Mouse (Mus musculus) G1E (cell line): ENCODE data around the gene Fbll1. TPM values are rescaled to one million over a fixed set of nuclear protein-coding genes. Genes with fewer than 3 reads are reported as not detected.
"Not testable (repeated sequence)": the region's sequence is repeated elsewhere in the genome, so short reads cannot be mapped to it uniquely, and the experiment has no call there.

ENCODE experiments used
- ATAC-seq: 2 replicates; pipeline ENCODE4 v1.8.0; 2016; ENCODE audit warnings: mild to moderate bottlenecking; ENCODE audit not compliant: insufficient number of reproducible peaks, poor library complexity, low FRiP score, severe bottlenecking; ENCODE audit errors: extremely low read depth
- DNase-seq: peaks from one replicate; pipeline ENCODE4 v3.0.0; 2012; ENCODE audit warnings: low spot score
- H3K27me3 ChIP-seq: 2 replicates; pipeline ENCODE4 v1.6.1; 2012; ENCODE audit warnings: mild to moderate bottlenecking, low read length, inconsistent platforms; ENCODE audit not compliant: insufficient read depth
- H3K36me3 ChIP-seq: replicated peaks from 2 replicates; pipeline ENCODE3; 2012; ENCODE audit warnings: mild to moderate bottlenecking, inconsistent platforms
- H3K4me1 ChIP-seq: 2 replicates; pipeline ENCODE4 v1.6.1; 2012; ENCODE audit warnings: low read depth, low read length, inconsistent platforms, mixed read lengths; ENCODE audit not compliant: insufficient read depth
- H3K4me3 ChIP-seq: 2 replicates; pipeline ENCODE4 v1.5.1; 2012; ENCODE audit warnings: low read depth, mild to moderate bottlenecking, inconsistent platforms, low read length, moderate library complexity, mixed read lengths
- H3K9me3 ChIP-seq: replicated peaks from 2 replicates; pipeline ENCODE4 v1.6.1; 2012; ENCODE audit warnings: inconsistent platforms
- CTCF ChIP-seq: IDR thresholded peaks from 2 replicates; pipeline ENCODE4 v1.5.1; 2012; ENCODE audit warnings: low read depth, low read length, inconsistent platforms, mixed read lengths
- GATA1 ChIP-seq: IDR thresholded peaks from 2 replicates; pipeline ENCODE4 v1.6.1; 2012; ENCODE audit warnings: borderline replicate concordance, low read length, inconsistent platforms, mixed read lengths
- GATA2 ChIP-seq: IDR thresholded peaks from 2 replicates; pipeline ENCODE4 v1.6.1; 2012; ENCODE audit warnings: low read depth, low read length, inconsistent platforms, borderline replicate concordance
- POLR2AphosphoS5 ChIP-seq: IDR thresholded peaks from 2 replicates; pipeline ENCODE4 v1.6.1; 2012; ENCODE audit warnings: low read depth, low read length, inconsistent platforms; ENCODE audit not compliant: insufficient replicate concordance
- TAL1 ChIP-seq: conservative IDR thresholded peaks from 2 replicates; pipeline ENCODE4 v1.6.1; 2012; ENCODE audit warnings: low read depth, low read length, inconsistent platforms, mixed read lengths
- polyA plus RNA-seq: library from polyadenylated mRNA; stranded (reverse); fragments of >175 nt; gene quantifications from 2 replicates; pipeline ENCODE4 v1.2.3, GENCODE M21; 2012
- total RNA-seq, 2 experiments: library from RNA; stranded (forward) in 1 of 2; stranded (reverse) in 1 of 2; fragments of 200-1000 nt in 1 of 2; fragments of >200 nt in 1 of 2; fragmentation: Nextera tagmentation in 1 of 2; gene quantifications; 2 replicates each; pipeline ENCODE4 v1.2.3; 2014 to 2017

Fbll1 gene
- total and polyA plus RNA-seq, 3 experiments, result 0.11 TPM; not detected in 2

- Histone ChIP-seq H3K27me3 (no peaks in the 10 kb centered on the region), H3K4me3 (no peak overlapping the region), H3K9me3 (no peaks in the 10 kb centered on the region), H3K36me3 (peaks cover 99% of the 10 kb centered on the region), H3K4me1 (no peaks in the 10 kb centered on the region)
- ATAC-seq (no peak), DNase-seq (no peak)
- TF ChIP-seq CTCF (no peak), POLR2AphosphoS5 (no peak), TAL1 (no peak), GATA1 (no peak), GATA2 (no peak)
Observed at GRCm38 (mm10) chr11:35811458-35811857, 12.8 kb upstream of the Fbll1 start.

- H3K4me1 ChIP-seq, result no peaks in the 10 kb centered on the region
- peaks cover 14% of the 10 kb centered on the region for H3K9me3 ChIP-seq
- no peak for TF ChIP-seq GATA1
- no peak for TF ChIP-seq CTCF
- TF ChIP-seq GATA2, result no peak
- TF ChIP-seq POLR2AphosphoS5, result no peak
- TF ChIP-seq TAL1, result no peak
- no peak for ATAC-seq
- peaks cover 8% of the 10 kb centered on the region for H3K27me3 ChIP-seq
- DNase-seq, result no peak
- no peak overlapping the region for H3K4me3 ChIP-seq
- peaks cover 12% of the 10 kb centered on the region for H3K36me3 ChIP-seq
Observed at GRCm38 (mm10) chr11:35801332-35801731, 2.6 kb upstream of the Fbll1 start.

DNA sequence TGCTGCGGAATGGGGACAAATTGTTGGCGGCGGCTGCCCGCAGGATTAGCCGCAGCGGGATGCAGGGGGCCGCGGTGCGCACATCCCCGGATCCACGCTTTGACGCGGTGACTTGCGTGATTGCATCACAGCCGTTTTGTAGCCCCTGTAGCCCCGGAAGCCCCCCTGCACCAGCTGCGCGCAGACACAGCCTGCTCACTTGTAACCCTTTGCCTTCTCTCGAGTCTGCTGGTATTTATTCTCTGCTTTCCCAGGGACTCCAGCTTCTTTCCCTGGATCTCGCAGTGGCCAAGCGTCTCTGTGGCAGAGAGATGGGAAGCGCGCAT, 226 bp downstream of the Fbll1 start:
- DNase-seq (no peak), ATAC-seq (no peak)
- no peaks in the 10 kb centered on the region for H3K4me1 ChIP-seq
- no peaks in the 10 kb centered on the region for H3K36me3 ChIP-seq
- H3K4me3 ChIP-seq, result no peak overlapping the region
- H3K9me3 ChIP-seq, result peaks cover 14% of the 10 kb centered on the region
- H3K27me3 ChIP-seq, result peaks cover 8% of the 10 kb centered on the region
- TF ChIP-seq POLR2AphosphoS5, result no peak

DNA sequence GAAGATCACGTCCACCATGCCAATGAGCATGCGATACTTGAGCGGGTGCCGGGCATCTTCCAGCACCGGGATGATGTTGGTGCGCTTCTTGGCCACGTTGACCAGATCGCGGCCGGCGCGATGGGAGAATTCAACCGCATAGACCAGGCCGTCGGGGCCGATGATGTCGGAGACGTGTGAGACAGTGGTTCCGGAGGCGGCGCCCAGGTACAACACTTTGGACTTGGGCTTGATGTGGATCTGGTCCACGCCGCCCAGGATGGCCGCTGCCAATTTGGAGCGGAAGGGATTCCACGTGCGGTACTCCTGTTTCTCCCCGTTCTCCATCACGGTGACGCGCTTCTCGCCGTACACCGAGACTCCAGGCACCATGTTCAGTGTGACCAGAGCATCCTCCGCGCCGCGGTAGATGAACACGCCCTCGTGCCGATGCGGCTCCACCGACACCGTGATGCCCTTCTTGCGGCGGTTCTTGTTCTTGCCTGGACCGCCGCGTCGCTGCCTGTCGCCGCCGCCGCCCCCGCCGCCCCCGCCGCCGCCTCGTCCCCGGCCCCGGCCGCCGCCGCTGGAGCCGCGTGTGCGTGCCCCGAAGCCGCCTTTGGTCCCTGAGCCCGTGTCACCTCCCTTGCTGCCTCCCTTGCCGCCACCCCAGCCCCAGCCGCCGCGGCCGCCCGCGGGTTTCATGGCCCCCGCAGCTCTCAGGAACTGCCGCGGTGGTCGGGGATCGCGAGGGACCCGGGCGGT, 761 bp downstream of the Fbll1 start:
- no peak for TF ChIP-seq GATA1
- TF ChIP-seq GATA2, result no peak
- no peak for TF ChIP-seq POLR2AphosphoS5
- no peak for TF ChIP-seq TAL1
- no peak for TF ChIP-seq CTCF
- H3K27me3 ChIP-seq, result peaks cover 8% of the 10 kb centered on the region
- ATAC-seq, result no peak
- H3K36me3 ChIP-seq, result no peaks in the 10 kb centered on the region
- peak overlapping the region; percentile 3; the same call in 1 of the 2 replicates for H3K4me3 ChIP-seq
- peaks cover 14% of the 10 kb centered on the region for H3K9me3 ChIP-seq
- no peak for DNase-seq
- H3K4me1 ChIP-seq, result no peaks in the 10 kb centered on the region

- H3K36me3 ChIP-seq, result peaks cover 38% of the 10 kb centered on the region
- not testable (repeated sequence) for H3K4me3 ChIP-seq, ATAC-seq, H3K4me1 ChIP-seq, DNase-seq, H3K27me3 ChIP-seq, H3K9me3 ChIP-seq
Observed at GRCm38 (mm10) chr11:35792800-35793199, 5.9 kb downstream of the Fbll1 start.

- Histone ChIP-seq H3K4me1 (no peaks in the 10 kb centered on the region), H3K36me3 (peaks cover 68% of the 10 kb centered on the region), H3K9me3 (no peaks in the 10 kb centered on the region), H3K27me3 (no peaks in the 10 kb centered on the region), H3K4me3 (no peak overlapping the region)
- TF ChIP-seq TAL1 (no peak), POLR2AphosphoS5 (no peak), CTCF (no peak)
- ATAC-seq (no peak), DNase-seq (no peak)
Observed at GRCm38 (mm10) chr11:35788443-35788842, 10.2 kb downstream of the Fbll1 start.

DNA sequence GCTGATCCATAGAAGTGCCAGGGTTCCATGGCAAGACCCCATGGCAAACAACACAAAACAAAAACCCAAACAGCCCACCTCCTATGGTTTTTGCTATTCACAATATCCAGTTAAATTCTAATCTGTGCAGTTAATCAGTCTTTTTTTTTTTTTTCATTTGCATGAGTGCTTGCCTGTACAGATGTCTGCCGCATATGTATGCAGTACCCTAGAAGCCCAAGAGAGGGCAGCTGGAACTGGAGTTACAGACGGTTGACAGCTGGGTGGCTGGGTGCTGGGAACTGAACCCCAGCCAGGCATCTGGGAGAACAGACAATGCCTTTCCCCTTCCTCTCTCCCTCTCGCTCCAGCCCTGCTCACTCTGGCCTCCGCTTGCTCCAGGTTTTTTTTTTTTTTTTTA, 14.1 kb downstream of the Fbll1 start:
- H3K36me3 ChIP-seq, result peaks cover 72% of the 10 kb centered on the region
- no peak for DNase-seq
- no peaks in the 10 kb centered on the region for H3K4me1 ChIP-seq
- no peak overlapping the region for H3K4me3 ChIP-seq
- no peaks in the 10 kb centered on the region for H3K9me3 ChIP-seq
- no peaks in the 10 kb centered on the region for H3K27me3 ChIP-seq
- TF ChIP-seq POLR2AphosphoS5 (no peak), GATA2 (no peak), GATA1 (no peak), CTCF (no peak), TAL1 (no peak)
- no peak for ATAC-seq
